Mouse (Mus musculus) ES-E14 (cell line): ENCODE data around the gene Iqsec2.

Experiments
- CHD2 ChIP-seq: IDR thresholded peaks from 2 replicates; pipeline ENCODE4 v1.6.1; 2014; ENCODE audit warnings: mild to moderate bottlenecking, low read depth, low read length, inconsistent platforms
- HCFC1 ChIP-seq: IDR thresholded peaks from 2 replicates; pipeline ENCODE4 v1.6.1; 2012; ENCODE audit warnings: low read length, inconsistent platforms, borderline replicate concordance; ENCODE audit not compliant: insufficient read depth

DNA sequence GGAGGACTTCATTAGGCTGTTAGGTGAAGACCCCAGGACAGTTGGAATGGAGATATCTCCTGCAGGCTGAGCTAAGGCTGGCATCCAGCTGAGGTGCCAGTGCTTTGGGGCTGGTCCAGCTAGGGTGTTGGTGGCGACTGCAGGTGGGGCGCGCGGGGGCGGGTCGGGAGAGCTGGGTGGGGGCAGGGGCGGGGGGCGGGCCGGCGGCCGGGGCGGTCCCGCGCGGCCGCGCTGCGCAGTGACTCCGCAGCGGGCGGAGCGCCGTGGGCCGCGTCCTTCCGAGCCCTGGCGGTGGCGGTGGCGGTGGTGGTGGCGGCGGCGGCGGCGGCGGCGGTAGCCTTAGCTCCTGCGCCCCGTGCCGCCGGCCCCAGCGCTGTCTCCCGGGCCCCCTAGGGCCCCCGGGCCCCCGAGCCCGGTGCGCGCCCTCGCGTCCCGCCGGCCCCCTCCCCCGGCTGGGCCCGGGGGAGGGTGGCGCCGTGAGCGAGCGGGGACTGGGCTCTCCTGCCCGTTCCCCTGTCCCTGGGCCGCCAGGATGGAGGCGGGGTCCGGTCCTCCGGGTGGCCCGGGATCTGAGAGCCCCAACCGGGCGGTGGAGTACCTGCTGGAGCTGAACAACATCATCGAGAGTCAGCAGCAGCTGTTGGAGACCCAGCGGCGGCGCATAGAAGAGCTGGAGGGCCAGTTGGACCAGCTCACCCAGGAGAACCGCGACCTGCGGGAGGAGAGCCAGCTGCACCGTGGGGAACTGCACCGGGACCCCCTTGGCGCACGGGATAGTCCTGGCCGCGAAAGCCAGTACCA is at the start of gene Iqsec2:
- no peak for TF ChIP-seq HCFC1
- no peak for TF ChIP-seq CHD2
